Mouse (Mus musculus): ENCODE data around the gene Dgcr2. TPM values are rescaled to one million over a fixed set of nuclear protein-coding genes. Genes with fewer than 3 reads are reported as not detected.
A peak's percentile ranks its signal among the peaks of the same experiment; 100 is the strongest.

Dgcr2 gene
- polyA plus RNA-seq, 1 experiment from 2014 or later, result 88.5 TPM

GRCm38 (mm10) chr16:17929211-17929610 lies 30.8 kb upstream of the Dgcr2 start:
- no peak overlapping the region for H3K4me2 ChIP-seq
- no peak overlapping the region for H3K9ac ChIP-seq

GRCm38 (mm10) chr16:17928627-17929104 lies 30.3 kb upstream of the Dgcr2 start:
- Histone ChIP-seq H3K27me3 (no peaks in the 10 kb centered on the region), H3K9ac (peak overlapping the region; percentile 67; the same call in 1 of the 2 replicates), H3K4me1 (peaks cover 18% of the 10 kb centered on the region), H3K27ac (peak overlapping the region; percentile 80), H3K4me2 (peak overlapping the region; percentile 97), H3K4me3 (peak overlapping the region; percentile 86), H3K9me3 (no peaks in the 10 kb centered on the region), H3K36me3 (peaks cover 20% of the 10 kb centered on the region)
- WGBS, result under 1% methylated on average over 9 of the region's 9 CpGs
- peak; percentile 2; the same call in 1 of the 2 replicates for ATAC-seq (ENCODE audit: insufficient number of reproducible peaks, low FRiP score, low TSS enrichment, low read depth)

More at GRCm38 (mm10) chr16:17929211-17929610, 30.8 kb upstream of the Dgcr2 start:
- H3K36me3 ChIP-seq, result peaks cover 20% of the 10 kb centered on the region
- peak overlapping the region; percentile 86; the same call in 1 of the 2 replicates for H3K4me3 ChIP-seq
- H3K9me3 ChIP-seq, result no peaks in the 10 kb centered on the region
- no peak for ATAC-seq (ENCODE audit: insufficient number of reproducible peaks, low FRiP score, low TSS enrichment, low read depth)
- H3K27ac ChIP-seq, result peak overlapping the region; percentile 80; the same call in 1 of the 2 replicates
- no peaks in the 10 kb centered on the region for H3K27me3 ChIP-seq
- 33% methylated on average over 2 of the region's 2 CpGs for WGBS
- H3K4me1 ChIP-seq, result peaks cover 18% of the 10 kb centered on the region

- Histone ChIP-seq H3K27ac (peak within 1 kb of the TSS; percentile 80), H3K27me3 (no peaks in the 10 kb centered on the region), H3K4me3 (peak within 1 kb of the TSS; percentile 86), H3K36me3 (peaks cover 20% of the 10 kb centered on the region), H3K9ac (peak within 1 kb of the TSS; percentile 67), H3K4me2 (peak within 1 kb of the TSS; percentile 97), H3K9me3 (no peaks in the 10 kb centered on the region), H3K4me1 (peaks cover 18% of the 10 kb centered on the region)
- under 1% methylated on average over 46 of the region's 47 CpGs for WGBS
- ATAC-seq (ENCODE audit: insufficient number of reproducible peaks, low FRiP score, low TSS enrichment, low read depth), result peak; percentile 66
These were observed 29.8 kb upstream of the Dgcr2 start, which contains the start of gene Slc25a1 for GRCm38 (mm10) chr16:17928087-17928580. Gene Slc25a1, minus strand, starts transcription at chr16:17928219.

GRCm38 (mm10) chr16:17927351-17928082 lies 29.2 kb upstream of the Dgcr2 start:
- no peaks in the 10 kb centered on the region for H3K27me3 ChIP-seq
- peak overlapping the region; percentile 67 for H3K9ac ChIP-seq
- peak overlapping the region; percentile 86 for H3K4me3 ChIP-seq
- H3K4me2 ChIP-seq, result peak overlapping the region; percentile 97
- H3K27ac ChIP-seq, result peak overlapping the region; percentile 80
- under 1% methylated on average over 67 of the region's 72 CpGs for WGBS
- 0 out of 2 replicates have a peak, but pooled peaks have one; percentile 1 for ATAC-seq (ENCODE audit: insufficient number of reproducible peaks, low FRiP score, low TSS enrichment, low read depth)
- peaks cover 20% of the 10 kb centered on the region for H3K4me1 ChIP-seq
- H3K9me3 ChIP-seq, result no peaks in the 10 kb centered on the region
- peaks cover 20% of the 10 kb centered on the region for H3K36me3 ChIP-seq

- WGBS, result under 1% methylated on average over 14 of the region's 14 CpGs
- ATAC-seq (ENCODE audit: insufficient number of reproducible peaks, low FRiP score, low TSS enrichment, low read depth), result no peak
- Histone ChIP-seq H3K27me3 (peaks cover 34% of the 10 kb centered on the region), H3K9me3 (no peaks in the 10 kb centered on the region), H3K4me1 (peaks cover 23% of the 10 kb centered on the region), H3K27ac (peak overlapping the region; percentile 85), H3K36me3 (peaks cover 20% of the 10 kb centered on the region), H3K4me2 (peak overlapping the region; percentile 87), H3K9ac (peak overlapping the region; percentile 78), H3K4me3 (peak overlapping the region; percentile 71)
These were observed 23.8 kb upstream of the Dgcr2 start for GRCm38 (mm10) chr16:17922163-17922538.

GRCm38 (mm10) chr16:17921325-17922162 lies 23.2 kb upstream of the Dgcr2 start:
- peak overlapping the region; percentile 87 for H3K4me2 ChIP-seq
- 2% methylated on average over 47 of the region's 47 CpGs for WGBS
- no peaks in the 10 kb centered on the region for H3K9me3 ChIP-seq
- peak; percentile 95 for ATAC-seq (ENCODE audit: insufficient number of reproducible peaks, low FRiP score, low TSS enrichment, low read depth)
- peaks cover 17% of the 10 kb centered on the region for H3K4me1 ChIP-seq
- peak overlapping the region; percentile 78 for H3K9ac ChIP-seq
- peak overlapping the region; percentile 71 for H3K4me3 ChIP-seq
- peaks cover 40% of the 10 kb centered on the region for H3K27me3 ChIP-seq
- H3K36me3 ChIP-seq, result peaks cover 20% of the 10 kb centered on the region
- H3K27ac ChIP-seq, result peak overlapping the region; percentile 85

- WGBS, result 12% methylated on average over 20 of the region's 20 CpGs
- Histone ChIP-seq H3K4me3 (peak overlapping the region; percentile 71), H3K4me2 (0 out of 2 replicates have a peak overlapping the region, but pooled peaks have one; percentile 10), H3K36me3 (peaks cover 11% of the 10 kb centered on the region), H3K4me1 (peaks cover 15% of the 10 kb centered on the region), H3K9me3 (no peaks in the 10 kb centered on the region), H3K27ac (no peak overlapping the region), H3K9ac (peak overlapping the region; percentile 2; the same call in 1 of the 2 replicates), H3K27me3 (peaks cover 50% of the 10 kb centered on the region)
- ATAC-seq (ENCODE audit: insufficient number of reproducible peaks, low FRiP score, low TSS enrichment, low read depth), result no peak
These were observed 22.2 kb upstream of the Dgcr2 start for GRCm38 (mm10) chr16:17920586-17920985.

- no peak for ATAC-seq (ENCODE audit: insufficient number of reproducible peaks, low FRiP score, low TSS enrichment, low read depth)
- Histone ChIP-seq H3K36me3 (no peaks in the 10 kb centered on the region), H3K27ac (no peak within 1 kb of the TSS), H3K9ac (peak within 1 kb of the TSS; percentile 26; the same call in 1 of the 2 replicates), H3K4me1 (peaks cover 22% of the 10 kb centered on the region), H3K27me3 (peaks cover 74% of the 10 kb centered on the region), H3K4me3 (peak within 1 kb of the TSS; percentile 38), H3K9me3 (no peaks in the 10 kb centered on the region), H3K4me2 (peak within 1 kb of the TSS; percentile 71)
- under 1% methylated on average over 102 of the region's 106 CpGs for WGBS
These were observed 16.2 kb upstream of the Dgcr2 start, which contains the start of gene Gsc2 for GRCm38 (mm10) chr16:17914307-17915249. Gene Gsc2, minus strand, starts transcription at chr16:17915059.

GRCm38 (mm10) chr16:17911052-17911595 lies 12.8 kb upstream of the Dgcr2 start, which contains the start of gene Ess2:
Gene Ess2, minus strand, starts transcription at chr16:17911348.
- peak; percentile 91 for ATAC-seq (ENCODE audit: insufficient number of reproducible peaks, low FRiP score, low TSS enrichment, low read depth)
- H3K27me3 ChIP-seq, result peaks cover 45% of the 10 kb centered on the region
- H3K9ac ChIP-seq, result peak within 1 kb of the TSS; percentile 89
- H3K4me3 ChIP-seq, result peak within 1 kb of the TSS; percentile 92
- H3K4me2 ChIP-seq, result peak within 1 kb of the TSS; percentile 75
- peaks cover 22% of the 10 kb centered on the region for H3K4me1 ChIP-seq
- WGBS, result 1% methylated on average over 35 of the region's 35 CpGs
- H3K36me3 ChIP-seq, result peaks cover 30% of the 10 kb centered on the region
- no peaks in the 10 kb centered on the region for H3K9me3 ChIP-seq
- peak within 1 kb of the TSS; percentile 80 for H3K27ac ChIP-seq

- no peak overlapping the region for H3K4me2 ChIP-seq
These were observed 2.3 kb downstream of the Dgcr2 start for GRCm38 (mm10) chr16:17896091-17896490.

More at GRCm38 (mm10) chr16:17896091-17896490, 2.3 kb downstream of the Dgcr2 start:
- peaks cover 13% of the 10 kb centered on the region for H3K4me1 ChIP-seq
- H3K4me3 ChIP-seq, result no peak overlapping the region
- H3K9me3 ChIP-seq, result no peaks in the 10 kb centered on the region
- no peaks in the 10 kb centered on the region for H3K27me3 ChIP-seq
- H3K27ac ChIP-seq, result no peak overlapping the region
- no peak for ATAC-seq (ENCODE audit: insufficient number of reproducible peaks, low FRiP score, low TSS enrichment, low read depth)
- H3K36me3 ChIP-seq, result peaks cover 28% of the 10 kb centered on the region
- H3K9ac ChIP-seq, result no peak overlapping the region

Measured in limb, embryonic 15.5 days (tissue).